Mouse (Mus musculus) CH12.LX (cell line): ENCODE data around the gene Gdpd5. TPM values are rescaled to one million over a fixed set of nuclear protein-coding genes. Genes with fewer than 3 reads are reported as not detected.

Experiments
- DNase-seq: peaks from one replicate; pipeline ENCODE4 v3.0.0-alpha.2; 2013; ENCODE audit errors: extremely low read depth
- H3K27ac ChIP-seq: 2 replicates; pipeline ENCODE4 v1.5.1; 2012; ENCODE audit warnings: low read depth, mild to moderate bottlenecking, control low read depth, moderate library complexity; ENCODE audit not compliant: insufficient read depth
- H3K27me3 ChIP-seq: replicated peaks from 2 replicates; pipeline ENCODE3; 2012; ENCODE audit warnings: inconsistent platforms
- H3K36me3 ChIP-seq, 2 experiments: replicated peaks in 1 of 2; 2 replicates each; pipeline versions ENCODE3 to v1.6.1; 2012; ENCODE audit warnings: inconsistent platforms in 1 of 2, low read length in 1 of 2, mild to moderate bottlenecking in 1 of 2, mixed read lengths in 1 of 2, moderate library complexity in 1 of 2; ENCODE audit not compliant: control insufficient read depth in 1 of 2, insufficient read depth in 1 of 2
- H3K4me1 ChIP-seq, 2 experiments: 2 replicates each; pipeline ENCODE4 v1.6.1; 2012; ENCODE audit warnings: inconsistent platforms in 1 of 2, moderate library complexity in 1 of 2; ENCODE audit not compliant: insufficient read depth in 2 of 2, control insufficient read depth in 1 of 2
- H3K4me2 ChIP-seq: 2 replicates; pipeline ENCODE4 v1.6.1; 2012; ENCODE audit warnings: low read depth, mild to moderate bottlenecking, control low read depth; ENCODE audit not compliant: poor library complexity, insufficient read depth, severe bottlenecking
- H3K4me3 ChIP-seq, 3 experiments: fragments of 150-350 bp in 1 of 3; sonication (generic) in 1 of 3; replicated peaks in 1 of 3; 2 replicates each; pipeline versions ENCODE3 to v1.5.1; 2011 to 2012; ENCODE audit warnings: low read depth in 2 of 3, low read length in 2 of 3, mild to moderate bottlenecking in 2 of 3, moderate library complexity in 2 of 3, control low read depth in 1 of 3, improper control_type of control experiment in 1 of 3, inconsistent platforms in 1 of 3, mixed read lengths in 1 of 3; ENCODE audit not compliant: poor library complexity in 1 of 3
- H3K79me2 ChIP-seq: replicated peaks from 2 replicates; pipeline ENCODE4 v1.6.1; 2012; ENCODE audit warnings: mild to moderate bottlenecking, moderate library complexity; ENCODE audit not compliant: control insufficient read depth, poor library complexity, insufficient read depth, severe bottlenecking; ENCODE audit errors: extremely low read depth
- H3K9ac ChIP-seq: 2 replicates; pipeline ENCODE4 v1.6.1; 2012; ENCODE audit warnings: low read depth, mild to moderate bottlenecking, control low read depth, moderate library complexity; ENCODE audit not compliant: insufficient read depth
- H3K9me3 ChIP-seq: replicated peaks from 2 replicates; pipeline ENCODE3; 2012; ENCODE audit warnings: low read length, inconsistent platforms, mixed read lengths
- BHLHE40 ChIP-seq: IDR thresholded peaks from 2 replicates; pipeline ENCODE4 v1.6.1; 2011; ENCODE audit warnings: mild to moderate bottlenecking, low read depth, low read length, improper control_type of control experiment
- CHD1 ChIP-seq: IDR thresholded peaks from 2 replicates; pipeline ENCODE4 v1.6.1; 2012; ENCODE audit warnings: low read depth, low read length, improper control_type of control experiment, inconsistent platforms
- CTCF ChIP-seq, 2 experiments: IDR thresholded peaks in 1 of 2; conservative IDR thresholded peaks in 1 of 2; 2 replicates each; pipeline ENCODE4 v1.5.1; 2011 to 2012; ENCODE audit warnings: low read depth in 2 of 2, low read length in 2 of 2, improper control_type of control experiment in 1 of 2, inconsistent platforms in 1 of 2, mild to moderate bottlenecking in 1 of 2, moderate library complexity in 1 of 2
- E2F4 ChIP-seq: IDR thresholded peaks from 2 replicates; pipeline ENCODE4 v1.6.1; 2011; ENCODE audit warnings: low read depth, low read length, improper control_type of control experiment; ENCODE audit not compliant: insufficient replicate concordance
- ELF1 ChIP-seq: IDR thresholded peaks from 2 replicates; pipeline ENCODE4 v1.6.1; 2014; ENCODE audit warnings: low read depth, mild to moderate bottlenecking, inconsistent platforms, low read length, improper control_type of control experiment
- EP300 ChIP-seq: IDR thresholded peaks from 2 replicates; pipeline ENCODE4 v1.6.1; 2011; ENCODE audit warnings: low read length, improper control_type of control experiment
- ETS1 ChIP-seq: conservative IDR thresholded peaks from 2 replicates; pipeline ENCODE4 v1.6.1; 2012; ENCODE audit warnings: low read depth, mild to moderate bottlenecking, inconsistent platforms, low read length, improper control_type of control experiment, moderate library complexity
- HCFC1 ChIP-seq: IDR thresholded peaks from 2 replicates; pipeline ENCODE4 v1.6.1; 2012; ENCODE audit warnings: low read depth, mild to moderate bottlenecking, inconsistent platforms, low read length, improper control_type of control experiment
- MAX ChIP-seq: IDR thresholded peaks from 2 replicates; pipeline ENCODE4 v1.6.1; 2011; ENCODE audit warnings: low read length, improper control_type of control experiment
- MAZ ChIP-seq: IDR thresholded peaks from 2 replicates; pipeline ENCODE4 v1.6.1; 2012; ENCODE audit warnings: low read depth, mild to moderate bottlenecking, inconsistent platforms, low read length, improper control_type of control experiment, moderate library complexity
- MEF2A ChIP-seq: IDR thresholded peaks from 2 replicates; pipeline ENCODE4 v1.6.1; 2014; ENCODE audit warnings: low read depth, mild to moderate bottlenecking, inconsistent platforms, low read length, improper control_type of control experiment, borderline replicate concordance
- NRF1 ChIP-seq: IDR thresholded peaks from 2 replicates; pipeline ENCODE4 v1.6.1; 2014; ENCODE audit warnings: low read depth, mild to moderate bottlenecking, inconsistent platforms, low read length, improper control_type of control experiment, moderate library complexity
- POLR2A ChIP-seq: IDR thresholded peaks from 2 replicates; pipeline ENCODE4 v1.6.1; 2011; ENCODE audit warnings: low read depth, mild to moderate bottlenecking, improper control_type of control experiment, low read length
- POLR2AphosphoS2 ChIP-seq: IDR thresholded peaks from 2 replicates; pipeline ENCODE4 v1.6.1; 2011; ENCODE audit warnings: low read depth, low read length, improper control_type of control experiment
- RCOR1 ChIP-seq: conservative IDR thresholded peaks from 2 replicates; pipeline ENCODE4 v1.6.1; 2012; ENCODE audit warnings: low read depth, mild to moderate bottlenecking, inconsistent platforms, low read length, improper control_type of control experiment
- SIN3A ChIP-seq: IDR thresholded peaks from 2 replicates; pipeline ENCODE4 v1.6.1; 2012; ENCODE audit warnings: low read length, improper control_type of control experiment, inconsistent platforms
- TBP ChIP-seq: conservative IDR thresholded peaks from 2 replicates; pipeline ENCODE4 v1.6.1; 2011; ENCODE audit warnings: low read depth, low read length, improper control_type of control experiment
- USF2 ChIP-seq: conservative IDR thresholded peaks from 2 replicates; pipeline ENCODE4 v1.6.1; 2011; ENCODE audit warnings: low read depth, low read length, improper control_type of control experiment
- ZKSCAN1 ChIP-seq: IDR thresholded peaks from 2 replicates; pipeline ENCODE4 v1.6.1; 2012; ENCODE audit warnings: low read depth, inconsistent platforms, low read length, improper control_type of control experiment, borderline replicate concordance
- ZNF384 ChIP-seq: IDR thresholded peaks from 2 replicates; pipeline ENCODE4 v1.6.1; 2012; ENCODE audit warnings: low read depth, low read length, improper control_type of control experiment, inconsistent platforms
- dilution Hi-C: fragments of 300-500 bp; cut with MboI; formaldehyde crosslinking; loops from 2 replicates; pipeline ENCODE4 v1.14.3; 2020; ENCODE audit warnings: low sequenced_read_pairs; ENCODE audit not compliant: extremely low pct_unique_long_range_greater_than_20kb, extremely low pct_ligation_motif_present
- in situ Hi-C: fragments of 300-500 bp; cut with MboI; formaldehyde crosslinking; loops from 3 replicates; pipeline ENCODE4 v1.14.3; 2019; ENCODE audit warnings: low sequenced_read_pairs, low pct_ligation_motif_present, low pct_unique_long_range_greater_than_20kb, mixed read lengths
- polyA plus RNA-seq: library from polyadenylated mRNA; unstranded; fragments of >175 nt; gene quantifications from 2 replicates; pipeline ENCODE4 v1.2.1, GENCODE M21; 2012; ENCODE audit warnings: low read depth; ENCODE audit not compliant: insufficient read length
- total RNA-seq, 2 experiments: library from RNA; depleted of rRNA; stranded (reverse); fragments of 300-350 nt in 1 of 2; fragments of >200 nt in 1 of 2; gene quantifications; 2 replicates each; pipeline ENCODE4 v1.2.3; 2012 to 2014

Gene Gdpd5
- total and polyA plus RNA-seq, 3 experiments = 2.4 to 9.1 (median 9.0) TPM

- no peak for TF ChIP-seq MEF2A
- no peak for TF ChIP-seq HCFC1
- no peak for TF ChIP-seq E2F4
- no peak for TF ChIP-seq SIN3A
- TF ChIP-seq CHD1 = no peak
- TF ChIP-seq MAZ = no peak
- no peak for TF ChIP-seq TBP
- no peak for TF ChIP-seq POLR2AphosphoS2
- in situ Hi-C loops = no loop called here
- no peak overlapping the region for H3K9ac ChIP-seq
These were observed 86.7 kb downstream of the Gdpd5 start for GRCm38 (mm10) chr7:99467916-99468282.

GRCm38 (mm10) chr7:99468283-99469132 lies 87.3 kb downstream of the Gdpd5 start:
- in situ Hi-C loops = no loop called here
- Histone ChIP-seq H3K79me2 (no peaks in the 10 kb centered on the region; the same call in 1 of the 2 replicates), H3K36me3 (peaks cover 23 to 70% of the 10 kb centered on the region in 2 experiments), H3K4me2 (no peak overlapping the region), H3K4me3 (no peak overlapping the region), H3K27ac (no peak overlapping the region), H3K9ac (no peak overlapping the region)
- DNase-seq = no peak
- TF ChIP-seq MEF2A = no peak
- TF ChIP-seq MAX = no peak
- no peak for TF ChIP-seq CTCF (conservative IDR thresholded peaks at IDR 0.05 in 1 of 2, IDR thresholded peaks at IDR 0.05 in 1 of 2; ENCODE audit: low read depth in 2 of 2, low read length in 2 of 2)
- TF ChIP-seq HCFC1 = no peak
- TF ChIP-seq NRF1 = no peak
- no peak for TF ChIP-seq ELF1
- TF ChIP-seq ZKSCAN1 = no peak
- TF ChIP-seq RCOR1 = no peak
- TF ChIP-seq EP300 = no peak
- TF ChIP-seq MAZ = no peak
- no peak for TF ChIP-seq POLR2AphosphoS2
- TF ChIP-seq SIN3A = no peak
- no peak for TF ChIP-seq USF2
- no peak for TF ChIP-seq POLR2A
- no peak for TF ChIP-seq E2F4
- no peak for TF ChIP-seq ZNF384
- no peak for TF ChIP-seq BHLHE40
- TF ChIP-seq ETS1 = no peak
- TF ChIP-seq, all 38 proteins: peak for 0
- dilution Hi-C loops = no loop called here
- Histone ChIP-seq H3K27me3 (no peaks in the 10 kb centered on the region), H3K9me3 (peaks cover 13% of the 10 kb centered on the region), H3K4me1 (peaks cover 9 to 12% of the 10 kb centered on the region in 2 experiments; a peak in 3 of 4 replicates)

More at GRCm38 (mm10) chr7:99467916-99468282, 86.7 kb downstream of the Gdpd5 start:
- no peak for DNase-seq
- H3K27ac ChIP-seq = no peak overlapping the region
- H3K36me3 ChIP-seq = peaks cover 16 to 65% of the 10 kb centered on the region in 2 experiments
- H3K9me3 ChIP-seq = peaks cover 13% of the 10 kb centered on the region
- H3K4me2 ChIP-seq = no peak overlapping the region
- dilution Hi-C loops = no loop called here
- no peak overlapping the region for H3K4me3 ChIP-seq
- peaks cover 9 to 12% of the 10 kb centered on the region in 2 experiments; a peak in 3 of 4 replicates for H3K4me1 ChIP-seq
- H3K79me2 ChIP-seq = no peaks in the 10 kb centered on the region; the same call in 1 of the 2 replicates
- no peaks in the 10 kb centered on the region for H3K27me3 ChIP-seq
